Mouse (Mus musculus) kidney, embryonic 14.5 days (tissue): Measurements from ENCODE around the gene Fto. TPM values are rescaled to one million over a fixed set of nuclear protein-coding genes. Genes with fewer than 3 reads are reported as not detected.

Experiments used
- ATAC-seq: fragments of 200-750 bp; cut with Nextera tagmentation; 2 replicates; pipeline ENCODE4 v1.8.0; 2017; ENCODE audit warnings: moderate number of reproducible peaks, mild to moderate bottlenecking, moderate TSS enrichment, moderate library complexity; ENCODE audit not compliant: low FRiP score, low TSS enrichment
- H3K27ac ChIP-seq: fragments of 300-500 bp; sonication (generic); 2 replicates; pipeline ENCODE4 v1.5.1; 2014; ENCODE audit warnings: low read depth, mild to moderate bottlenecking, low read length, moderate library complexity, mixed read lengths
- H3K27me3 ChIP-seq: fragments of 300-500 bp; sonication (generic); 2 replicates; pipeline ENCODE4 v1.6.1; 2014; ENCODE audit warnings: mild to moderate bottlenecking, low read length; ENCODE audit not compliant: control insufficient read depth, insufficient read depth
- H3K36me3 ChIP-seq: fragments of 300-500 bp; sonication (generic); 2 replicates; pipeline ENCODE4 v1.6.1; 2014; ENCODE audit warnings: low read length, mixed read lengths; ENCODE audit not compliant: control insufficient read depth, insufficient read depth
- H3K4me1 ChIP-seq: fragments of 300-500 bp; sonication (generic); 2 replicates; pipeline ENCODE4 v1.6.1; 2014; ENCODE audit warnings: low read length, mixed read lengths; ENCODE audit not compliant: control insufficient read depth, insufficient read depth
- H3K4me2 ChIP-seq: fragments of 300-500 bp; sonication (generic); replicated peaks from 2 replicates; pipeline ENCODE4 v1.6.1; 2014; ENCODE audit warnings: low read depth, mild to moderate bottlenecking, low read length
- H3K4me3 ChIP-seq: fragments of 300-500 bp; sonication (generic); 2 replicates; pipeline ENCODE4 v1.5.1; 2014; ENCODE audit warnings: mild to moderate bottlenecking, low read length
- H3K9ac ChIP-seq: fragments of 300-500 bp; sonication (generic); 2 replicates; pipeline ENCODE4 v1.6.1; 2014; ENCODE audit warnings: low read depth, mild to moderate bottlenecking, low read length, moderate library complexity
- H3K9me3 ChIP-seq: fragments of 300-500 bp; sonication (generic); 2 replicates; pipeline ENCODE4 v1.6.1; 2016; ENCODE audit warnings: low read length; ENCODE audit not compliant: control insufficient read depth
- WGBS: fragments of 180-500 bp; shearing (Covaris S2); extraction: QIAGEN DNeasy Blood & Tissue Kit; methylation state at CpG from one replicate; pipeline ENCODE4 v1.1.7; 2014; 5-methylcytosine and 5-hydroxymethylcytosine counted together
- polyA plus RNA-seq: library from polyadenylated mRNA; unstranded; fragments of >200 nt; fragmentation: Nextera tagmentation; extraction: Ambion mirVana; gene quantifications from 2 replicates; pipeline ENCODE4 v1.2.1, GENCODE M21; 2014

Gene Fto
- polyA plus RNA-seq, 1 experiment from 2014 or later: 94.3 TPM

DNA sequence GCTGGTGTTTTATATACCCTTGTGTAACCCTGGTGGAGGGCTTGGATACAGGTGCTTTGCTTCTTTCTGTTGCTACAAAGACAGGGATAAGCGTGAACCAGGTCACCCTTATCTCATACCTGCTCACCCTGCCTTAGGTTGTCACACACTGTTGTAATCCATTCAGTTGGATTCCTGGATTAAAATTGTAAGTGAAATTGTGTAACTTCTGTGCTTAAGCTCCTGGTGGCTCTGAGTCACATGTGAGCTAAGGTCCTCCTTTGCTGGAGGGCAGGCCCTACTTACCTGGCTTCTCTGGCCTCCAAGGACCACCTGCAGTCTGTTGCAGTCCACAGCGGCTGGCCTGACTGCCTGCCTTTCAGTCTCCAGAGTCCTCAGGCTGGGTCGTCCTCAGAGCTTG is 71.1 kb downstream of the Fto start:
- Histone ChIP-seq H3K4me1 (peaks cover 22% of the 10 kb centered on the region), H3K4me2 (no peak overlapping the region), H3K9ac (no peak overlapping the region), H3K27me3 (no peaks in the 10 kb centered on the region), H3K27ac (no peak overlapping the region), H3K9me3 (no peaks in the 10 kb centered on the region), H3K4me3 (no peak overlapping the region), H3K36me3 (no peaks in the 10 kb centered on the region)
- no peak for ATAC-seq
- WGBS: 83% methylated on average over 3 of the region's 3 CpGs

- no peak overlapping the region for H3K4me3 ChIP-seq
- no peaks in the 10 kb centered on the region for H3K9me3 ChIP-seq
- no peak overlapping the region for H3K4me2 ChIP-seq
- H3K27me3 ChIP-seq: no peaks in the 10 kb centered on the region
- WGBS: 94% methylated on average over 7 of the region's 7 CpGs
- ATAC-seq: no peak
- peaks cover 23% of the 10 kb centered on the region for H3K4me1 ChIP-seq
- no peak overlapping the region for H3K27ac ChIP-seq
- no peak overlapping the region for H3K9ac ChIP-seq
- H3K36me3 ChIP-seq: no peaks in the 10 kb centered on the region
Observed at GRCm38 (mm10) chr8:91385808-91386207, 72.5 kb downstream of the Fto start.

DNA sequence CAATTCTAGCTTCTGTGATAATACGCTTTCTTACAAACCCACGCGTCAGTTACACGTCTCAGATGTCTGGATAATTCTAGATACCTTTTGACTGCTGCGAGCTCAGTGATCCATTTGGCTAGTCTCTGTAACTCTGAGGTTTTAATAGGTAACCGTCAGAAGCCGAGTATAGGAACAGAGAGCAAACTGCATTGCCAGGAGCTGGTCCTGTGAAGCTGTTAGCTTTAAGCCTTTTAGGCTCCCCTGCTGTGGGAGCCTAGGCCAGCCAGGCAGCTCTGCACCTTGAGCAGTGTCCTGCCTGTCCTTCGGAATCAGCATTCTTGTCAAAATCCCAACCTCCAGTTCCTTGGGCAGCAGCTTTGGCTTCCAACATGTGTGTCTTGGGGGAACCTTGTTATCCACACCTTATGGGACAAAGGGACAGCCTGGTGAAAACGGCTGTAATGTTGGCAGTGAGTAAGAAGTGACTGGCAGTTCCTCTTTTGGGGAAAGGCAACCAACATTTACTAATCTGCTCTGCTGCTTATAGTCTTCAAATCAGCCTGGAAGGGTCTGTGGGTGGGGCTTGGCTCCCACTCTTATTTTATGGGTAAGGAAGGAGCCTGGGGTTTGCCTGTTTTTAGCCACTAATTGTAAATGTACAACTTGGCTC is 77.2 kb downstream of the Fto start:
- no peak; the same call in 1 of the 2 replicates for ATAC-seq
- Histone ChIP-seq H3K27ac (no peak overlapping the region), H3K4me1 (peaks cover 14% of the 10 kb centered on the region), H3K36me3 (no peaks in the 10 kb centered on the region), H3K9me3 (no peaks in the 10 kb centered on the region), H3K9ac (no peak overlapping the region), H3K4me3 (no peak overlapping the region), H3K27me3 (no peaks in the 10 kb centered on the region), H3K4me2 (no peak overlapping the region)
- 54% methylated on average over 9 of the region's 9 CpGs for WGBS

GRCm38 (mm10) chr8:91392261-91392660 is 78.9 kb downstream of the Fto start:
- 48% methylated on average over 7 of the region's 7 CpGs for WGBS
- ATAC-seq: no peak
- Histone ChIP-seq H3K4me3 (no peak overlapping the region), H3K27me3 (no peaks in the 10 kb centered on the region), H3K36me3 (no peaks in the 10 kb centered on the region), H3K4me2 (no peak overlapping the region), H3K9me3 (no peaks in the 10 kb centered on the region), H3K4me1 (peaks cover 14% of the 10 kb centered on the region), H3K27ac (no peak overlapping the region), H3K9ac (no peak overlapping the region)

DNA sequence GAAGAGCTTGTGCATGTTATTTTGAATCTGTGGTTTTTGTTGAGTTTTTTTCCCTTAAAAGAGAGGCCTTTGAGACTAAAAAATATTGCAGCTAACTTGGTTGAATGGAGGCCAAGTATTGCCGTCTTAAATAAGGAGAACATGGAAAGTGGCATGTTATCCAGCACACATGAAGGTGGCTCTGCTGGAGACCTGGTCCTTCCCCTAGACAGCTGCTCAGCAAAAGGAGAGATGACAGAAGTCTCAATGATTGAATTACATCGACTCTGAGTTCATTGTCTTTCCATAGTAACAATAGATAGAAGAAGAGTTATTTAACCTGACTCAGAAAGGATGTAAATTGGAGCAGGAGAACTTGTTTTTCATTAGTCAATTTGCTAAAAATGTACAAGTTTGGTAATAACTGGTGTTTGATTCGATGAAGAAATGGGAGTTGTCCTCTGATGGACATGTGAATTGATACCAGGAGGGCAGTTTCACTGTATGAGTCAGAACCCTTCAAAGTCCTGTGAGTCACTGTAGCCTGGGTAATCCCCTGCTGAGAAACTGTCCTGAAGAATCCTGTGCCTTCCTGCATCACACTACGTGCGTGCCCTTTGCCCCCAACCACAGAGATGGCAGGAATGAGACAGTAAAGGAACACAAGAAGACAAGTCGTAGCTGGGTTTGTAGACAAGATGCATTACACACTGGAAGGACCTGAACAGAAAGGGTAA is 82.2 kb downstream of the Fto start:
- WGBS: 80% methylated on average over 6 of the region's 6 CpGs
- Histone ChIP-seq H3K4me2 (no peak overlapping the region), H3K27me3 (no peaks in the 10 kb centered on the region), H3K4me1 (peaks cover 7% of the 10 kb centered on the region), H3K36me3 (no peaks in the 10 kb centered on the region), H3K27ac (no peak overlapping the region), H3K4me3 (no peak overlapping the region), H3K9ac (no peak overlapping the region), H3K9me3 (no peaks in the 10 kb centered on the region)
- no peak for ATAC-seq

DNA sequence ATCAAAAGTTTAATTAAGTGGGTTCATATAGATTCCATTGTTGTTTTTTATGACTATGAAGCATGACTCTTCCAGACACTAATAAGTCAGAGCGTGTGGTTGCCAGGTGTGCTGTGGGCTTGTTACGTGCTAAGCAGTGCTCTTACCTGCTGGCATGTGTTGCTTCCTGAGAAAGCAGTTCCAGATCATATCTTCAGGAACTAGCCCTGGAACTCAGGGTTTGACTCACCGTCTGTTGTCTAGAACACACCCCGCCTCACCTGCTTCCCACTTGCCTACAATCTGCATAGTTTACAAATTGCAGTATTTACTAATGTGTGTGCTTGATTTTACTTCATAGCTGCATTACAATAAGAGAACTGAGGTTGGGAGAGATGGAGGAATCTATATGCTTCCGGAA is 84.7 kb downstream of the Fto start:
- Histone ChIP-seq H3K4me1 (no peaks in the 10 kb centered on the region), H3K4me3 (no peak overlapping the region), H3K36me3 (0 out of 2 replicates have a peak, but pooled peaks cover 3% of the 10 kb centered on the region), H3K9ac (no peak overlapping the region), H3K4me2 (no peak overlapping the region), H3K27me3 (no peaks in the 10 kb centered on the region), H3K27ac (no peak overlapping the region), H3K9me3 (no peaks in the 10 kb centered on the region)
- 87% methylated on average over 5 of the region's 5 CpGs for WGBS
- no peak for ATAC-seq

DNA sequence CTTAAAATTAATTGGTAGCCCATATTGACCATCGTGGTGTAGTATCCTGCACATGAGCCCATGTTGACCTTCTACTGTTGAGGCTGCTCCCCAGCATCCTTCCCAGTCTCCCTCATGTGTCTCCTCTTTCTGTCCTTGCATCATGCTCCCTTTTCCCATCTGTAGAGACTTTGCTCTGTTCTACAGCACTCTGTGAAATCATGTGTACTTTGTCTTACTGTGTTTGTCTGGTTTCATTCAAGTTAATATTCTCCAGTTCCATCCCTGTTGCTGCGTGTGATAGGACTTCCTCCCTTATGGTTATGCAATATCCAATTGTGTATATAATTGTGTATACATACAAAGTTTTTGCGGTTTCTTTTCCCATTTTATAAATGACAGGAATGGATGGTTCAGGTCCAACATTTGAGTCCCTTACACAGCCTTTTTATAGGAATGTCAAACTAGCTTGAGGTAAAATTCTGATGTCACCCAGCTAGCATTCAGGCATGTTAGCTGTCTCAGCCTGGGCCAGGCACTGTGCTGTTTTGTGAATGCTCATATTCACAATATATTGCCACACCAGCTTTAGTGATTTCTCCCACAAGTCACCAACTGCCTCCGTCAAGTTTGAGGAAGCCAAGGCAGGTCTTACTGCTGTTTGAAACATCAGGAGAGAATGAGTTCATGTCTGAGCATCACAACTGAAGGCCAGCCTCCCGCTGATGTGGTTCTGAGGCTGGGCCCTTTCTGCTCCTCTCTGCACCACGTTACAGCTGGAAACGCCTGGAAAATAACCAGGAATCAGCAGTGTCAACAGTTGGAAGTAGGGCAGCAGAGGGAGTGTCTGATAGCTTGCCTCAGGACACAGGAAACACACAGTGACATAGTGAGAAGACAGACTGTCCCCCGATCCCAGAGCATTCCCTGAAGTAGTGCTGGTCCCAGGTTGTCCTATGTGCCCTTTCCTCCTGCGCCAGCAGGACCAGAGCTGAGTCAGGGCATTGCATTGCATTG is 90.0 kb downstream of the Fto start:
- Histone ChIP-seq H3K9me3 (no peaks in the 10 kb centered on the region), H3K4me1 (no peaks in the 10 kb centered on the region), H3K4me3 (no peak overlapping the region), H3K27me3 (no peaks in the 10 kb centered on the region), H3K36me3 (peaks cover 5% of the 10 kb centered on the region; the same call in 1 of the 2 replicates), H3K27ac (no peak overlapping the region), H3K9ac (no peak overlapping the region), H3K4me2 (no peak overlapping the region)
- no peak for ATAC-seq
- WGBS: 86% methylated on average over 9 of the region's 9 CpGs

GRCm38 (mm10) chr8:91404311-91404710 is 91.0 kb downstream of the Fto start:
- WGBS: 83% methylated on average over 7 of the region's 7 CpGs
- H3K36me3 ChIP-seq: peaks cover 7% of the 10 kb centered on the region; the same call in 1 of the 2 replicates

More at GRCm38 (mm10) chr8:91404311-91404710, 91.0 kb downstream of the Fto start:
- Histone ChIP-seq H3K27ac (no peak overlapping the region), H3K4me1 (0 out of 2 replicates have a peak, but pooled peaks cover 2% of the 10 kb centered on the region), H3K9ac (no peak overlapping the region), H3K9me3 (no peaks in the 10 kb centered on the region), H3K4me2 (no peak overlapping the region), H3K27me3 (no peaks in the 10 kb centered on the region), H3K4me3 (no peak overlapping the region)
- no peak for ATAC-seq
